Mouse (Mus musculus): ENCODE measurements around the gene Irf8.
A peak's percentile ranks its signal among the peaks of the same experiment; 100 is the strongest.
"Not testable (repeated sequence)": the region's sequence is repeated elsewhere in the genome, so short reads cannot be mapped to it uniquely, and the experiment has no call there.

The Irf8 gene

DNA sequence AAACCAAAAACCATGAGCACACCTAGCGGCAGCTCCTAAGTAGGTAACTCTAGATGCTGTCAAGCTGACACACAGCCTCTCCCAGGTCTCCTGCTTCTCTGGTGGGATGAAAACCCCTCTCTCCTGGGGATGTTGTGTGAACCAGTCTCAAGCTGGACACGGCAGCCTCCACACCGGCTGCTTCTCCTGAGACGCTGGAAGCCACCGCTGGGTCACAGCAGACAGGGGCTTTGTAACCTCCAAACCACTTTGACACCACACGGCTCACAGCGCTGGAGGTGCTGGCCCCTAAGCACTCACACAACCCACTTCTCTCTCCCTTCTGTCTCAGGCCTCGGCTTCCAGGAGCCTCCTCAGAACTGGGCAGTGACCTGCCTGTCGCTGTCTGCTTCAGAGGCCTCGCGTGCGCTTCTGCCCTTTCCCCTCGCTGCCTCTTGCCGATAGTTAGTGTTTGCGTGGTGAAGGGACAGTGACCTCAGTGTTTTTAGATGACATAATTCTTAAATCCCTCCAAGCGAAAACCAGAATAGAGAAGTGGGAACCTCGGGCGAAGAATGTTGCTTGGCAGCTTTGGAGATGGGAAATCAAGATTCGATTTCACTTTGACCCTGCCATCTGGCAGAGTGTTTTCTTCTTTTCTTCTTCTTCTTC, 16.4 kb upstream of the Irf8 start:
- no peak for DNase-seq (ENCODE audit: low spot score in 2 of 2)

DNA sequence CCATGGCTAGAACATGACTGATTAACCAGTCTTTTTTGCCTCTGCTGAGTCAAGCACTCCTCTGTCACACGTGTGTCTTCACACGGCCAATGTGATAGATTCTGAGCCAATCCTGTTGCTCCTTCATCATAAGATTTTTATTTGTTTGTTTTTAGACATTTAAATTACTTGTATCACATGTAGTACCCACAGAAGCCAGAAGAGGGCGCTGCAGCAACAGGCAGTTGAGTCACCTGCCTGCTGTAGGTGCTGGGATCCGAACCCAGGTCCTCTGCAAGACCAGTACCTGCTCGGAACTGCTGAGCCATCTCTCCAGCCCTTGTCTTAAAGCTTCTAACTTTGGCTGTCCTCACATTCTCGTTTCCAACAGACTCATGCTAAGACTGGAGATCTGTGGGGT, 13.1 kb upstream of the Irf8 start:
- DNase-seq (ENCODE audit: low spot score in 2 of 2) = no peak

DNA sequence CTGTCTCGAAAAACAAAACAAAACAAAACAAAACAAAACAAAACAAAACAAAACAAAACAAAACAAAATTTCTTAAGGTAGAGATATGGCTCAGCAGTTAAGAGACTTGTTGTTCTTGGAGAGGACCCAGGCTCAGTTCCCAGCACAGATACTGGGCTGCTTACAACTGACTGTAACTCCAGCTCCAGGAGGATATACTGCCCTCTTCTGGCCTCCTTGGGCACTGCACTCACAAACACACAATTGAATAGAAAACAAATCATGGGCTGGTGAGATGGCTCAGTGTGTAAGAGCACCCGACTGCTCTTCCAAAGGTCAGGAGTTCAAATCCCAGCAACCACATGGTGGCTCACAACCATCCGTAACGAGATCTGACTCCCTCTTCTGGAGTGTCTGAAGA, 12.1 kb upstream of the Irf8 start:
- DNase-seq (ENCODE audit: low spot score in 2 of 2) = not testable (repeated sequence)

DNA sequence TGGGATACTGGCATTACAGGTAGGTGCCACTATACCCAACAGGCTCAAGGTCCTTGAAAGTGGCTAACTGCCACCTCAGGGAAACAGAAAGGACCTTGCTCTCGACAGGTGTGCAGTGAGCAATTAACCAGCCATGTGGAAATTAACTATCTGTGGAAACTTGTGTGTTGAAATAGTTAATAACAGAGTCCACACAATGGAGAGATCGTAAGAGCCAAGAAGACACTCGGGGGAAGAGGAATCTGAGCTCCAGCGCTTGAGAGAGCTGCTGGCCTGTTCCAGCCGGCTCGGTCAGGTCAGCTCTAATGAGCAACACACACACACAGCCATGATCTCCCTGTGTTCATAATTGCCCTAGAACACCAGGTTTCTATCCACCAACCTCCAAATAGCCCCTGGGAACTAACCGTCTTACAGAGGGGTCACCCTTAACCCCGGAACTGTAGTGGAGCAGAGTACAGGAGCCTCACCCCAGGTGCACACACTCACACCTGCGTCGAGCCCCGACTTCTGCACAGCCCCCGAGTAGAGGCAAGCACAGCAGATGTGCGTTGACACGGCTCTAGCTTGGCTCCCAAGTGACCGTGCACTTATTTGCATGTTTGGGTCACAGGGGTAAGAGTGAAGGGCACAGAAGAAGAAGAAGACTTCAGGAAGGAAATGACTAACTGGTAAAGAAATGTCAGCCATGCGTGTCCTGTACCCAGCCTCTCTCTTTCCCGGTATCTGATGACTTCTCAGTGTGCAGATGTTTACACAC, 11.2 kb upstream of the Irf8 start:
- no peak for DNase-seq (ENCODE audit: low spot score in 2 of 2)

DNA sequence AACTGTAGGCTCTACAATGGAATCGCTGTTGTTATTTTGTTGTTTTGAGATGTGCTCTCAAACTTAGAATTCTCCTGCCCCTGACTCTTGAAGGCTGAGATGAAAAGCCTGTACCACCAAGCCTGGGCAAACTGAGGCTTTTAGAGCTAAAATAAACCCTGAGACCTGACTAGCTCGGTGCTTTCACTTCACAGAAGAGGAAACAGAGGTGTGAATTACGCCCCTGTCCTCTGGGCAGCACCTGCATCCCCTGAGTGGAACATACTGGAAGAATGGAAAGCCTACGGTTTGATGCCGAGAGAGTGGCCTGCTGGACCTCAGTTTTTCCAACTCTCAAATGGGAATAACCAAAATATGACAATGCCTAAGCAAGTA, 10.6 kb upstream of the Irf8 start:
- no peak for DNase-seq (ENCODE audit: low spot score in 2 of 2)

DNA sequence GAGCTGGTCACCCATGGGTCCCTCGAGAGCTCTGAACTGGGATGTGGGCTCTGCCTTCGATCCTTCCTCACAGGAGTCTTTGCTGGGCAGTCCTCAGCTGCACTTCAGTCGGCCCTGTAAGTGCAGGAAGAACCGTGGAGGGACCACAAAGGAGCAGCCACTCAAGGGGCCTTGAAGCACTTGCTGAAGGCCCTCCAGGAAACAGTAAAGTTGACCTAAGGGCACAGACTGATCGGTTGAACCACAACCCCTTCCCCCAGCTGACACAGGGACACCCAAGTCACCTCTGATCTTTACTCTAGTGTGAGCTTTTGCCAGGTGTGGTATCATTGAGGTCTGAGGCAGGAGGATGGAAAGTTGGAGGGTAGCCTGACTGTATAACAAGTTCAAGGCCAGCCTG, 10.1 kb upstream of the Irf8 start:
- DNase-seq (ENCODE audit: low spot score in 2 of 2) = no peak

DNA sequence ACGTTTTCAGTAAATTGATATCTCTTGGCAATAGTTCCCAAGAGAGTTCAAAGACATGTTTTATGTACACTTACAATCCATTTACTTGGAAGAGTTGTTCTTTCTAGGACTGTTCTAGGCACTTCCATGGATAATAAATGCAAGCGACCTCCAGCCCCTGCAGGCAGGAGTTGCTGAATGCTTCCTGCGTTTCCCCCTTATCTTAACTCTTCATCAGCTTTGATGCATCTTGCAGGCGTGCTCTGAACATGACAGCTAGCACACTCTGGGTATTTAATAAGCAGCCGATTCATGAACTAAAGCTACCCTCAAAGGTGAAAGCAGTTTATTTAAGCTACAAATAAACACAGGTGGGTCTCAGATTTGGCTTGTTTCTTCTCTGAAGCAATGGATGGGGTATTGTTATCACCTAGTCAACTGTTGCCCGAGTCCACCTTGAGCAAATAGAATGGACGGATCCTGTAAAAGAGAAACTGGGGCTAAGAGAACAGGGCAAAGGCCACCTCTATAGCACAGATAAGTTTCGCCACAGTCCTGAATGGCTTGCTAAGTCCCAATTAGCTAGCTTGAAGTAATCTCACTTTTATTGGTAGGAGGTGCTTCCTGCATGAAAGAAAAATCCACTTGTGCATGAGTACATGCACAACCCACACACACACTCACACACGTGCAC, 7.5 kb upstream of the Irf8 start:
- no peak for DNase-seq (ENCODE audit: low spot score in 2 of 2)

DNA sequence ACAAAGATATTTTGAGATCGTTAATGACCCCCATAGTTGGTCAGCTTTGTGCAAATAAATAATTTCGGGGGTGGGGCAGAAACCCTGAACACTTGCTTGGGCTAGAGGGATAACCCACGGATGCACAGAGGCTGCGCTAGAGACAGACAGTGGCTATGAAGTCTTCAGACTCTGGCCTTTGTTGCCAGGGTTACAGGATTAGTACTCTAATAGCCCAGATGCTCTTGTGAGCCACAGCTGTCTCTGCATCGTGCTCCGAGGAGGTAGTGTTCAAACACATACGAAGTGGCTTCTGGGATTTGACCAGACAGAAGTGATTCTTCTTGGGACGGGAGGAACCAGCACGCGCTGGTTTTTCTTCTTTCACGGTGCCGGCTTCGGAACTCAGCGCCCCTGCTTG, 4.6 kb upstream of the Irf8 start:
- no peak for DNase-seq (ENCODE audit: low spot score in 2 of 2)

DNA sequence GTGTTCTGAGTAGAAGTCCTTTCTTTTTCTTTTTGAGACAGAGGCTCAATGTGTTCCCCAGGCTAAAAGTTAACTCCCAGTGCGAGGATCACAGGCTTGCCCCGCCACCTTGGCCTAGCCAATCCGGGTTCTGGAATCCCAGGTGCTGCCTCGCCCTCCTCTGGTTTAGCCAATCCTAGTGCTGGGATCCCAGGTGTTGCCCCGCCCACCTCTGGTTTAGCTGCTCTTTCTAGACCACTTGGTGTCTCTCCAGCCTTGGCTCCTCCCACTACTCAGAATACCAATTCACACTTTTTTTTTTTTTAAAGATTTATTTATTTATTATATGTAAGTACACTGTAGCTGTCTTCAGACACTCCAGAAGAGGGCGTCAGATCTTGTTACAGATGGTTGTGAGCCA, 4.1 kb upstream of the Irf8 start:
- no peak for DNase-seq (ENCODE audit: low spot score in 2 of 2)

DNA sequence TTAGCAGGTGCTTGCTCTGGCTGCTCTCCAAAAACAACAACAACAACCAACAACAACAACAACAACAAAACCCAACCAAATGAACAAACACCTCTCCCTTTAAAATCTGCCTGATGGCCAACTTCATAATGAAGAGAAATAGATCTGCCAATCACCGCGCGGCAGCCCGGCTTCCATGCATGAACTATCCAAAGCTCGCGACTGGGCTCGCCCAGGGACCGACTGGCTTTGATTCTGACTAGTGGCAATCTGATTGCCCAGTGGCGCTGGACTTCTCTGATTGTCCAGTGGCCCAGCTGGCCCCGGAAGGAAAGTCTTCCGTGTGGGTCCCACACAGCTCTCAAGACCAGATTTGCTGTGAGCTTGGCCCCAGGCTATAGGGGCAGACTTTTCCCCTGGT, 328 bp downstream of the Irf8 start:
- peak in 1 of 2 experiments; percentile 26 for DNase-seq (ENCODE audit: low spot score in 2 of 2)

DNA sequence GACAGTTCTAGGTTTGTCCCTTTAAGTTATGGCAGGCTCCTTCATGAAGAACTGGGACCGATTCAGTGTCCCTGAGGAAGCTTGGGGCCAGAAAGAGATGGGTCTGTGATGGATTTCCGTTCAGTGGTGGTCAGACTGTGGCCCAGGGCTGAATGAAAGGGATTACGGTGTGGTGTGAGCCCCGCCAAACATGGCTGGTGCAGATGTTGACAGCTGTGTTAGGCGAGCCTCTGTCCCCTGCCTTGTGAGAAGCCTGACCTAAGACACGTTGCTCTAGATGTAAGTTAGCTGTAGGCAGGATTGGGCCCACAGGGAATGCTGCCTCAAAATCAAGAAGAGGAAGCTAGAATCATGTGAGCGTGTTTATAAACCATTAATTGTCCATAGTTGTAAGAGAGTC, 1.0 kb downstream of the Irf8 start:
- no peak for DNase-seq (ENCODE audit: low spot score in 2 of 2)

DNA sequence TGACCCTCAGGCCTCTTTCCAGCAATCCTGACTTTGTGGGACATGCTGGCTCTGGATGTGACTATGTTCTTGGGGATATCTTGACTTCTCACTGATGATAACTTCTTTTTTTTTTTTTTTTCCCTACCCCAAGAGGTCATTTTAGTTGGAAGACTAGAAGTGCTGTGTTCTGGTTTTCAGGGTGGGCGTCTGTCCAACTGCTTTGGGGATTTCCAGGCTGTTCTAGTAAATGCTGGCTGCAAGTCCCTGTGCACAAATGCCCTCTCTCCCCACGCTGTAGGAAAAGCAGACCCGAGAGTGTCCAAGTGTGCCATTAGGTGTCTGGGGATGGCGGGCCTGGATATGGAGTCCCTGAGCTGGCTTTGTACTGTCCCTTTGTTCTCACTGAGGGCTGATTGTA, 2.6 kb downstream of the Irf8 start:
- DNase-seq (ENCODE audit: low spot score in 2 of 2) = no peak

DNA sequence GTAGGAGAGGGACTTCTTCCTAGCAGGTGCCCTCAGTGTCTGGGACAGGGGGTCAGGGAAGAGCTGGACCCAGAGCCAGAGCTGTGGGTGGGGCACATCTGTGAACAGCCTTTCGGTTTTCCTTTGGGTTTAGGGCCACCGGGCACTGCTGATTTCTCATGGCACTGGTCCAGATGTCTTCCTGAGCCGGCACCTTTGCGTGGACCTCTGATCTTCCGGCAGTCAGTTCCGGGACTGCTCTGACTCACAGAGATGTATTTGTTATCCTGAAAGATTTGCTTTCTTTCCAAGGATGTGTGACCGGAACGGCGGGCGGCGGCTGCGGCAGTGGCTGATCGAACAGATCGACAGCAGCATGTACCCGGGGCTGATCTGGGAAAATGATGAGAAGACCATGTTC, 3.4 kb downstream of the Irf8 start:
- no peak for DNase-seq (ENCODE audit: low spot score in 2 of 2)

DNA sequence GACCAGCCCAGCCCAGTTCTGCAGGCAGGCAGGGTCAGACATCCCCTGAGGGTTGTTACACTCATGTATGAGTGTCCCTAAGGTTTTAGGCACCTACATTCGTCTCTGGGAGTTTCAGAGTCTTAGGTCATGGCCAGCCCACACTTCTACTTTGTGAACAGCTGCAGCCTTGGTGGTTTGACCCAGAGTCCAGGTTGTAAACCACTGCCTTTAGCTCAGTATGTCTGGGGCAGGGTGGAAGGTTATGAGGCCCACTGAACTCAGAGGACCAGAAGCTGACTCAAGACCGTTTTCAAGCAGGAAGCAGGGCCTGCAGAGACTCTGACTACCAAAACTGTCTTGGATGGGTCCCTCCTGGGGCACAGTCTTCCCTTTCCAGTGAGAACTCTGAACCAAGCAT, 4.4 kb downstream of the Irf8 start:
- DNase-seq (ENCODE audit: low spot score in 2 of 2) = no peak

DNA sequence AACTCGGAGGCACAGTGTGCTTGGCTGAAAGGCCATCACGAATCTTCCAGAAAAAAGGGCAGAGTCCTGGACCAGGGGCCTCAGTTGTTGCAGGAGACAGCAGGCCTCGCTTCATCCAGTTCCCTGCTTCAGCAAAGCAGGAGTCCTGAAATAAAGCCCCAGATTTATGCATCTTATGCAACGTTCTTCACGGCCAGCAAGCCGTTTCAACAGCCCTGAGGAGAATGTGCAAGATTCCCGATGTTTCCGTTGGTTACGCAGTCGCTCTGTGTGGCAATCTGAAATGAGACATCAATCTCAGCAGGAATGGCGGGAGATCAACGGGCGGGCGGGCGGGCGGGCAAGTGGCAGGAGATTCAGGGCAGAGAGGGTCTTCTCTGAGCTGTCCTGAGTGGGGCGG, 4.8 kb downstream of the Irf8 start:
- DNase-seq (ENCODE audit: low spot score in 2 of 2) = no peak

DNA sequence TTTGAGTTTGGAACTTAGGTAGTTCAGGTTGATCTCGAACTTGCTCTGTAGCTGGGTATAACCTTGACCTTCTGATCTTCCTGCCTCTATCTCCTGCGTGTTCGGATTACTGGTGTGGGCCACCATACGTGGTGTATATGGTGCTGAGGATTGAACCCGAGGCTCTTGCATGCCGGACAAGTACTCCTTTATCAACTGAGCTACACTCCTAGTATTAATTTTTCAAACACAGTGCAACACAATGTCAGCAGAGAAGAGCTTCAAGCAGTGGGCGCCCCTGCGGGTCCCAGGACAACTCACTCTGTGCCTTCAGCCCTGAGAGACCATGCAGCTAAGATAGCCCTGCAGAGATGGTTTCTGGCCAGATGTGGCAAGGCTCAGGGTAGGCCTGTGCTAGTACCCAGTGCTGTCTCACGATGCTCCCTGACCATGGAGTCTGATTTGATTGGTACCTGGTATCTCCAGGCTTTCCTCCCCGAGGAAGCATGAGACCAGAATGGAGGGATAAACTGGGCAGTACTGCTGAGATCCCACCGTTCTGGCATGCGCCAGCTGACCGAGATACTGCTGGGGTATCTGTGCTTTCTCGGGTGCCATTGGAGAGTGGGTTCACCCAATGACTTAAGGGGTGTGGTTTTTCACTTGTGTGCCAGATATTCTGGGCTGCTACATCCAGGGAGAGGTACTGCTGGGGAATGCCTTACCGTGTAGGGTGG, 5.8 kb downstream of the Irf8 start:
- DNase-seq (ENCODE audit: low spot score in 2 of 2) = no peak

DNA sequence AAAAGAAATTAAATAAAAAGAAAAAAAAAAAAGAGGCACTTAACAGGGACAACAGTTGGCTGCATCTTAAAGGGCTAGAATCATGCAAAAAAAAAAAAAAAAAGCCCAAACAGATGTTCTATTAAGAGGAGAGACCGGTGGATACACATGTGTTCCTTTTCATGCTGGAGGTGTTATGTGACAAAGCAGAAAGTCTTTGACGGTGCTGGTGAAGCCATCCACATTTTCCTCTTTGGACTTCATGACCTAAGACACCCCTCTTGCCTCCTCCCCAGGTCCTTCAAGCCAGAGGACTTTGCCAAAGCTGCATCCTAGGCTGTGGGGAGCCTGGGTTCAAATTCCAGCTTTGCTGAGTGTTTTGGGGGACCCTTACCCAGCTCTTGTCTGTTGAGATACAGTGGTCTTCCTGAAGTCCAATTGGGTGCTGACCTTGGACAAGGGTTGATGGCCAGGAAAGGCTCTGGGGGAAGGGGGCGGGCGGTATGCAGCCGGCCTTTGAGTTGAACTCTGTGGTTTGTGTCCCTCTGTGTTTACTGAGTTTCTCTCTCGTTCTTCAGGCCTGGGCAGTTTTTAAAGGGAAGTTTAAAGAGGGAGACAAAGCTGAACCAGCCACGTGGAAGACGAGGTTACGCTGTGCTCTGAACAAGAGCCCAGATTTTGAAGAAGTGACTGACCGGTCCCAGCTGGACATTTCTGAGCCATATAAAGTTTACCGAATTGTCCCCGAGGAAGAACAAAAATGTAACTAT, 7.2 kb downstream of the Irf8 start:
- DNase-seq (ENCODE audit: low spot score in 2 of 2) = no peak

DNA sequence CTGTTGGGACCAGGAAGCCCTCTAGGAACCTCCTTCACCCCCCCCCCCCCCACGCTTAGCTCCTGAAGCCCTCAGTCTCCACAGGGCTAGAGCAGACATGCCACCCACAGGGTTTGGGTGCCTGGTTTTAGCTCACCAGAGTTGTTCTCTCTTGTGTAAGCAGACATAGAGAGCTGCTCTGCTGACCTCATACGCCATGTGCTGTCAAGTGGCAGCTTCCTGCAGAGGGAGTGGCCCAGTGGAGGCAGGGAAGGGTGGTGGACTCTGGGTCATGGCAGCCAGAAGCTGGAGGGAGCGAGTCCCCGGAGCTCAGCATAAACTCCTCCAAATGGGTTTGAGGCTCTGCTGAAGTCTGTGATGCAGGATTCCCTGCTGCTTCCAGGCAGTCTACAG, 7.7 kb downstream of the Irf8 start:
- DNase-seq (ENCODE audit: low spot score in 2 of 2) = no peak

DNA sequence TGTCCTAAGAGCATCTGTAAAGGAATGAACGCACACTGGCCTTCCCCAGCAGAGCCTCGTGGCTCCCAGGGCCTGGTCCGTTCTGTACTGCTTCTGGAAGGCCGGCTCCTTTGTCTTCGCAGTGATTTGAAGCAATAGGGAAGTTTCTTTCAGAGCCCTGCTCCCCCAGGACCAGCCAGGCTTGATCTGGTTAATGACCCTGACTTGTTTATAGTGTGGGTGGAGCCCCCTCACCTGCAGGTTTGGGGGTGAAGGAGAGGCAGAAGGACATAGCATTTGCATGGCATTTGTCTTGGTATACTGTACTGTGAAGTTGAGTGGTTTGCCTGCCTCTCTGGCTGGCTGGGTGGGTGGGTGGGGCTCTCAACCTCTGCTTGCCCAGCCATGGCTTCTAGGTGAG, 8.3 kb downstream of the Irf8 start:
- DNase-seq (ENCODE audit: low spot score in 2 of 2) = no peak

DNA sequence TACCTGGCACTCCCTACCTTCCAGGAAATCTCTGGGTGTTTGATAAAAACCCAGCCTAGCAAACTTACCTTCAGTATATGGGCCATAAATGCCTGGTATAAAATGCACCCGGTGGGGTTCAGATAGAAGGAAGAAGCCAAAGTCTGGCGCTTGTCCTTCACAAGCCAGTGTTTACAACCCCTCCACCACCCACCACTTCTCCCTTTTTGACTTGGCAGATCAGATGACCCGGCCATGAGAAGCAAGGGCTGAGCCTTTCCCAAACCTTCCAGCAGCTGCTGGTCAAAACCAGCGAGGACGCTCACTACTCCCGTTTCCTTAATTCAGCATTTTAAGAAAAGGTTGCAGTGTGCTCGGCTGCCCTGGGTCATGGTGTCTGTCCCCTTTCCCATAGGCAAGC, 9.1 kb downstream of the Irf8 start:
- no peak for DNase-seq (ENCODE audit: low spot score in 2 of 2)

DNA sequence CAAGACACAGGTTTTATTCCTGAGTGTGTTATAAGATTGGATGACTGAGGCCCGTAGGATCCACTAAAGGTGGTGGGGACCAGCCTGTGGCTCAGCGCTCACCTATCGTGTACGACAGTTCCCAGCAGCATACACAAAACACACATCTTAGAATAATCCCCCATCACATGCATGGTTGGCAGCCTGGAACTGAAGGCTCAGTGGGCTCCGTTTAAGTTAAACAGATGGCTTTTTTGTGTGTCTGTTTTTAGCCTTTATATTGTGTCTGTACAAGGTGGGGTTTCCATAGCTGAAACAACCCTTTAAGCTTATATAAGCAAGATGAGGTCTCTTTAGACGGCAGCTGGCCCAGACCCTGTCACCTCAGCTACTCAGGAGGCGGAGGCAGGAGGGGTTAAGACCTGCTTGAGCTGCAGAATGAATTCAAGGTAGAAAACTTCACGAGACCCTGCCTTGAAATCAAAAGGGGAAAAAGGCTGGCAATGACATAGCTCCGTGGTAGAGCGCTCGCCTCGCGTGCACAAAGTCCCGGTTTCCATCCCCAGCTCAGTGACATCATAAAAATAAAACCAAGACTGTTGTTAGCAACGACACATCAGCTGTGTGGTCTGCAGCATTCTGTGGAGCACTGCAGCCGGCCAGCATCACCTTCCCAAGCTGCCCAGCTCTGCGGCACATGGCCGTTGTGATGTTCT, 10.0 kb downstream of the Irf8 start:
- DNase-seq (ENCODE audit: low spot score in 2 of 2) = no peak
